Mouse (Mus musculus) myocyte (in vitro differentiated cells): ENCODE data around the gene Soat1.

Experiments used
- MYOD1 ChIP-seq, 3 experiments: IDR thresholded peaks; one replicate each; pipeline ENCODE4 v1.6.1; 2011; ENCODE audit warnings: control low read depth in 2 of 3, low read depth in 2 of 3, mild to moderate bottlenecking in 2 of 3, moderate library complexity in 1 of 3; ENCODE audit not compliant: insufficient read length in 2 of 3, control insufficient read depth in 1 of 3
- POLR2A ChIP-seq: IDR thresholded peaks from one replicate; pipeline ENCODE4 v1.6.1; 2011; ENCODE audit warnings: low read depth, mild to moderate bottlenecking, control low read depth, moderate library complexity; ENCODE audit not compliant: insufficient read length
- POLR2AphosphoS2 ChIP-seq: IDR thresholded peaks from one replicate; pipeline ENCODE4 v1.6.1; 2011; ENCODE audit warnings: low read depth, control low read depth; ENCODE audit not compliant: insufficient read length
- SRF ChIP-seq: IDR thresholded peaks from one replicate; pipeline ENCODE4 v1.6.1; 2011; ENCODE audit warnings: low read depth; ENCODE audit not compliant: control insufficient read depth, insufficient read length
- TCF12 ChIP-seq: IDR thresholded peaks from one replicate; pipeline ENCODE4 v1.6.1; 2011; ENCODE audit warnings: mild to moderate bottlenecking, control low read depth; ENCODE audit not compliant: poor library complexity, insufficient read depth, severe bottlenecking
- TCF3 ChIP-seq: IDR thresholded peaks from one replicate; pipeline ENCODE4 v1.6.1; 2011; ENCODE audit warnings: low read depth, control low read depth; ENCODE audit not compliant: insufficient read length
- USF1 ChIP-seq: IDR thresholded peaks from one replicate; pipeline ENCODE4 v1.6.1; 2011; ENCODE audit warnings: low read depth, mild to moderate bottlenecking, control low read depth, moderate library complexity

- TF ChIP-seq USF1: no peak
- TF ChIP-seq POLR2A: no peak
- TF ChIP-seq TCF12: no peak
- TF ChIP-seq POLR2AphosphoS2: no peak
- TF ChIP-seq MYOD1 (IDR thresholded peaks at IDR 0.05; ENCODE audit: control insufficient read depth in 1 of 3, insufficient read length in 2 of 3, low read depth in 2 of 3): no peak
- TF ChIP-seq SRF: no peak
- TF ChIP-seq TCF3: no peak
Measured at GRCm38 (mm10) chr1:156470557-156470956, 3.6 kb downstream of the Soat1 start.
